7 mouse cellular contexts compared by ENCODE assay signal in the genomic region with DNA sequence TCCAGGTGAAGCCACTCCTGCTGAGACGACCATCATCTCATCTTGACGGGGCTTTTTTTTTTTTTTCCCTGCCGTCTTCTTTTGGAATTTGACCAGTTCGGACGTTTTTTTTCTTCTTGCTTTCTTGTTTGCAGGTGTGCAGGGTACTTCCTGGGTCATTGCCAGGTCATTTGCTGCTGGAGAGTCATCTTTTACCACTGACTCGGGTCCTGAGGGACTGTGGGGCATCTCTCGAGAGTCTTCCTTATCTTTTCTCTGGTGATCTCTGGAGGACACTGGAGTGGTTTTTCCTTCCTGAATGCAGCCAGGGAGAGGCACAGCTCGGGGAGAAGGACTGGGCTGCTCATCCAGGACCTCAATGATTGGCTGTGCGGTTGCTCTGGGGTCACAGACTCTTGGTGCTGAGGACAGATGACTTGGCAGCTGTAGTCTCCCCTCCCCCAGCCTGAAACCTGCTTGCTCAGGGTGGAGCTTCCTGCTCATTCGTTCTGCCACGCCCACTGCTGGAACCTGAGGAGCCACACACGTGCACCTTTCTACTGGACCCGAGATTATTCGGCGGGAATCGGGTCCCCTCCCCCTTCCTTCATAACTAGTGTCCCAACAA. TPM values are rescaled to one million over a fixed set of nuclear protein-coding genes. Genes with fewer than 3 reads are reported as not detected.
DNase-seq lines count a peak whose midpoint lies in the region; ATAC-seq and TF ChIP-seq lines count a peak whose summit lies in the region.
"Not testable (repeated sequence)": the region's sequence is repeated elsewhere in the genome, so short reads cannot be mapped to it uniquely, and the experiment has no call there.

No protein-coding gene starts in this region.

- TF ChIP-seq CTCF in liver, adult 2 months (IDR thresholded peaks at IDR 0.05; ENCODE audit: low read depth, low read length), result not testable (repeated sequence)

- not testable (repeated sequence) for H3K27ac ChIP-seq in forebrain, embryonic 13.5 days; hindbrain, embryonic 11.5 days (ENCODE audit: low read depth, low read length); liver, adult 2 months (replicated peaks; ENCODE audit: insufficient read depth, low read depth, low read length)

- H3K36me3 ChIP-seq in forebrain, embryonic 13.5 days (ENCODE audit: poor library complexity, severe bottlenecking); hindbrain, embryonic 11.5 days (ENCODE audit: control insufficient read depth, insufficient read depth, low read length); liver, adult 2 months (ENCODE audit: control insufficient read depth, insufficient read depth, low read length); megakaryocyte, embryonic 14.5 days (replicated peaks; ENCODE audit: low read length); splenic B cell, adult 2 months (ENCODE audit: control insufficient read depth, insufficient read depth, low read length, poor library complexity, severe bottlenecking): not testable (repeated sequence)

- not testable (repeated sequence) for TF ChIP-seq POLR2A in liver, adult 2 months (IDR thresholded peaks at IDR 0.05; ENCODE audit: extremely low read depth, insufficient read depth, low read length)

- H3K9ac ChIP-seq in forebrain, embryonic 13.5 days; hindbrain, embryonic 11.5 days (ENCODE audit: low read depth, low read length); liver, adult 2 months (ENCODE audit: low read depth, low read length): not testable (repeated sequence)

- not testable (repeated sequence) for H3K4me3 ChIP-seq in forebrain, embryonic 13.5 days; hindbrain, embryonic 11.5 days (ENCODE audit: low read depth, low read length); liver, adult 2 months (ENCODE audit: insufficient read depth, low read depth, low read length)
- H3K4me3 ChIP-seq in megakaryocyte, embryonic 14.5 days (replicated peaks), result peak overlapping the region; percentile 77

- H3K4me2 ChIP-seq in forebrain, embryonic 13.5 days, result peak overlapping the region; percentile 24; the same call in 1 of the 2 replicates
- not testable (repeated sequence) for H3K4me2 ChIP-seq in hindbrain, embryonic 11.5 days (replicated peaks; ENCODE audit: low read depth, low read length)

- H3K79me2 ChIP-seq in liver, adult 2 months (ENCODE audit: control insufficient read depth, insufficient read depth, low read length), result not testable (repeated sequence)

- 39% methylated on average over 9 of the region's 16 CpGs for WGBS in forebrain, embryonic 13.5 days
- whole genome bisulfite sequencing in hindbrain, embryonic 11.5 days, result 29% methylated on average over 9 of the region's 16 CpGs
- 7% methylated on average over 12 of the region's 16 CpGs for WGBS in liver, adult 2 months

- not testable (repeated sequence) for H3K9me3 ChIP-seq in forebrain, embryonic 13.5 days (replicated peaks); hindbrain, embryonic 11.5 days (ENCODE audit: control insufficient read depth, low read length); megakaryocyte, embryonic 14.5 days

- H3K4me1 ChIP-seq in forebrain, embryonic 13.5 days; hindbrain, embryonic 11.5 days (replicated peaks; ENCODE audit: control insufficient read depth, insufficient read depth, low read length); liver, adult 2 months (ENCODE audit: control insufficient read depth, insufficient read depth, low read length): not testable (repeated sequence)
- peaks cover 69% of the 10 kb centered on the region for H3K4me1 ChIP-seq in megakaryocyte, embryonic 14.5 days

- not testable (repeated sequence) for ATAC-seq in forebrain, embryonic 13.5 days; hindbrain, embryonic 11.5 days (ENCODE audit: low FRiP score)

- peak; percentile 39 for DNase-seq in adrenal gland, adult 2 months
- DNase-seq in hindbrain, embryonic 11.5 days (ENCODE audit: low spot score), result peak; percentile 41
- peak; percentile 75 for DNase-seq in kidney, adult 9 months
- DNase-seq in liver, adult 2 months (ENCODE audit: extremely low read depth, low read depth, low spot score), result peak; percentile 35
- peak; percentile 36 for DNase-seq in splenic B cell, adult 2 months (ENCODE audit: low read depth, low spot score)

- H3K27me3 ChIP-seq in forebrain, embryonic 13.5 days; hindbrain, embryonic 11.5 days (ENCODE audit: control insufficient read depth, insufficient read depth, low read length); liver, adult 2 months (ENCODE audit: control insufficient read depth, insufficient read depth, low read length); megakaryocyte, embryonic 14.5 days (replicated peaks); splenic B cell, adult 2 months (ENCODE audit: control insufficient read depth, insufficient read depth, low read length, poor library complexity, severe bottlenecking): not testable (repeated sequence)

RNA-seq across cellular contexts. Expression of gene Nyap1, which starts 20.7 kb away (rescaled TPM):
- 1 to 10 TPM; 2.2 to 6.0 TPM for total RNA-seq in adrenal gland, adult 2 months (2021)
- 7.3 and 8.9 TPM in 2 replicates for polyA plus RNA-seq in adrenal gland, adult 2 months (2012; rRNA removed)
- polyA plus RNA-seq in forebrain, embryonic 13.5 days (2015; fragmentation: Nextera tagmentation; extraction: Ambion mirVana), result 25.0 and 26.5 TPM in 2 replicates
- polyA plus RNA-seq in hindbrain, embryonic 11.5 days (2014; fragmentation: Nextera tagmentation; extraction: Ambion mirVana), result 2.9 and 5.3 TPM in 2 replicates
- 0.13 and 0.18 TPM in 2 replicates for total RNA-seq in liver, adult 2 months (2014; rRNA removed)
- 0.17 and 0.28 TPM in 2 replicates for polyA plus RNA-seq in liver, adult 2 months (2012; rRNA removed)
- polyA plus RNA-seq in megakaryocyte, embryonic 14.5 days (2012; ENCODE audit: insufficient read depth, low replicate concordance), result 5.9 and 8.4 TPM in 2 replicates

RNA-seq across cellular contexts. Expression of gene Tsc22d4, which starts 24.9 kb away (rescaled TPM):
- total RNA-seq in adrenal gland, adult 2 months (2021), result 10 to 100 TPM; 82.9 to 89.9 TPM
- 123 and 136 TPM in 2 replicates for polyA plus RNA-seq in adrenal gland, adult 2 months (2012; rRNA removed)
- polyA plus RNA-seq in forebrain, embryonic 13.5 days (2015; fragmentation: Nextera tagmentation; extraction: Ambion mirVana), result 64.3 and 71.0 TPM in 2 replicates
- 56.4 and 64.0 TPM in 2 replicates for polyA plus RNA-seq in hindbrain, embryonic 11.5 days (2014; fragmentation: Nextera tagmentation; extraction: Ambion mirVana)
- total RNA-seq in liver, adult 2 months (2014; rRNA removed), result 4.4 and 4.5 TPM in 2 replicates
- polyA plus RNA-seq in liver, adult 2 months (2012; rRNA removed), result 11.4 and 22.1 TPM in 2 replicates
- 582 and 1,005 TPM in 2 replicates for polyA plus RNA-seq in megakaryocyte, embryonic 14.5 days (2012; ENCODE audit: insufficient read depth, low replicate concordance)

RNA-seq across cellular contexts. Expression of gene Agfg2, which starts 36.1 kb away (rescaled TPM):
- 10 to 100 TPM; 29.2 to 37.6 TPM for total RNA-seq in adrenal gland, adult 2 months (2021)
- polyA plus RNA-seq in adrenal gland, adult 2 months (2012; rRNA removed), result 73.7 and 85.2 TPM in 2 replicates
- 22.8 and 23.4 TPM in 2 replicates for polyA plus RNA-seq in forebrain, embryonic 13.5 days (2015; fragmentation: Nextera tagmentation; extraction: Ambion mirVana)
- 13.7 TPM in 2 replicates for polyA plus RNA-seq in hindbrain, embryonic 11.5 days (2014; fragmentation: Nextera tagmentation; extraction: Ambion mirVana)
- 14.8 and 22.1 TPM in 2 replicates for total RNA-seq in liver, adult 2 months (2014; rRNA removed)
- 35.9 and 42.2 TPM in 2 replicates for polyA plus RNA-seq in liver, adult 2 months (2012; rRNA removed)
- 58.4 and 131 TPM in 2 replicates for polyA plus RNA-seq in megakaryocyte, embryonic 14.5 days (2012; ENCODE audit: insufficient read depth, low replicate concordance)

RNA-seq across cellular contexts. Expression of gene Ppp1r35, which starts 58.0 kb away (rescaled TPM):
- total RNA-seq in adrenal gland, adult 2 months (2021), result 10 to 100 TPM; 16.1 to 40.1 TPM
- polyA plus RNA-seq in adrenal gland, adult 2 months (2012; rRNA removed), result 61.5 and 83.6 TPM in 2 replicates
- polyA plus RNA-seq in forebrain, embryonic 13.5 days (2015; fragmentation: Nextera tagmentation; extraction: Ambion mirVana), result 38.3 and 45.0 TPM in 2 replicates
- 64.9 and 78.4 TPM in 2 replicates for polyA plus RNA-seq in hindbrain, embryonic 11.5 days (2014; fragmentation: Nextera tagmentation; extraction: Ambion mirVana)
- 11.5 and 16.7 TPM in 2 replicates for total RNA-seq in liver, adult 2 months (2014; rRNA removed)
- polyA plus RNA-seq in liver, adult 2 months (2012; rRNA removed), result 28.9 and 34.0 TPM in 2 replicates
- polyA plus RNA-seq in megakaryocyte, embryonic 14.5 days (2012; ENCODE audit: insufficient read depth, low replicate concordance), result 104 and 105 TPM in 2 replicates
